Mouse (Mus musculus) CH12.LX (cell line): ENCODE data around the gene Slc35b3. TPM values are rescaled to one million over a fixed set of nuclear protein-coding genes. Genes with fewer than 3 reads are reported as not detected.

Source experiments
- DNase-seq: peaks from one replicate; pipeline ENCODE4 v3.0.0-alpha.2; 2013; ENCODE audit errors: extremely low read depth
- H3K27ac ChIP-seq: 2 replicates; pipeline ENCODE4 v1.5.1; 2012; ENCODE audit warnings: low read depth, mild to moderate bottlenecking, control low read depth, moderate library complexity; ENCODE audit not compliant: insufficient read depth
- H3K27me3 ChIP-seq: replicated peaks from 2 replicates; pipeline ENCODE3; 2012; ENCODE audit warnings: inconsistent platforms
- H3K36me3 ChIP-seq, 2 experiments: replicated peaks in 1 of 2; 2 replicates each; pipeline versions ENCODE3 to v1.6.1; 2012; ENCODE audit warnings: inconsistent platforms in 1 of 2, low read length in 1 of 2, mild to moderate bottlenecking in 1 of 2, mixed read lengths in 1 of 2, moderate library complexity in 1 of 2; ENCODE audit not compliant: control insufficient read depth in 1 of 2, insufficient read depth in 1 of 2
- H3K4me1 ChIP-seq, 2 experiments: 2 replicates each; pipeline ENCODE4 v1.6.1; 2012; ENCODE audit warnings: inconsistent platforms in 1 of 2, moderate library complexity in 1 of 2; ENCODE audit not compliant: insufficient read depth in 2 of 2, control insufficient read depth in 1 of 2
- H3K4me2 ChIP-seq: 2 replicates; pipeline ENCODE4 v1.6.1; 2012; ENCODE audit warnings: low read depth, mild to moderate bottlenecking, control low read depth; ENCODE audit not compliant: poor library complexity, insufficient read depth, severe bottlenecking
- H3K4me3 ChIP-seq, 3 experiments: fragments of 150-350 bp in 1 of 3; sonication (generic) in 1 of 3; replicated peaks in 1 of 3; 2 replicates each; pipeline versions ENCODE3 to v1.5.1; 2011 to 2012; ENCODE audit warnings: low read depth in 2 of 3, low read length in 2 of 3, mild to moderate bottlenecking in 2 of 3, moderate library complexity in 2 of 3, control low read depth in 1 of 3, improper control_type of control experiment in 1 of 3, inconsistent platforms in 1 of 3, mixed read lengths in 1 of 3; ENCODE audit not compliant: poor library complexity in 1 of 3
- H3K79me2 ChIP-seq: replicated peaks from 2 replicates; pipeline ENCODE4 v1.6.1; 2012; ENCODE audit warnings: mild to moderate bottlenecking, moderate library complexity; ENCODE audit not compliant: control insufficient read depth, poor library complexity, insufficient read depth, severe bottlenecking; ENCODE audit errors: extremely low read depth
- H3K9ac ChIP-seq: 2 replicates; pipeline ENCODE4 v1.6.1; 2012; ENCODE audit warnings: low read depth, mild to moderate bottlenecking, control low read depth, moderate library complexity; ENCODE audit not compliant: insufficient read depth
- H3K9me3 ChIP-seq: replicated peaks from 2 replicates; pipeline ENCODE3; 2012; ENCODE audit warnings: low read length, inconsistent platforms, mixed read lengths
- CHD1 ChIP-seq: IDR thresholded peaks from 2 replicates; pipeline ENCODE4 v1.6.1; 2012; ENCODE audit warnings: low read depth, low read length, improper control_type of control experiment, inconsistent platforms
- dilution Hi-C: fragments of 300-500 bp; cut with MboI; formaldehyde crosslinking; loops from 2 replicates; pipeline ENCODE4 v1.14.3; 2020; ENCODE audit warnings: low sequenced_read_pairs; ENCODE audit not compliant: extremely low pct_unique_long_range_greater_than_20kb, extremely low pct_ligation_motif_present
- in situ Hi-C: fragments of 300-500 bp; cut with MboI; formaldehyde crosslinking; loops from 3 replicates; pipeline ENCODE4 v1.14.3; 2019; ENCODE audit warnings: low sequenced_read_pairs, low pct_ligation_motif_present, low pct_unique_long_range_greater_than_20kb, mixed read lengths
- polyA plus RNA-seq: library from polyadenylated mRNA; unstranded; fragments of >175 nt; gene quantifications from 2 replicates; pipeline ENCODE4 v1.2.1, GENCODE M21; 2012; ENCODE audit warnings: low read depth; ENCODE audit not compliant: insufficient read length
- total RNA-seq, 2 experiments: library from RNA; depleted of rRNA; stranded (reverse); fragments of 300-350 nt in 1 of 2; fragments of >200 nt in 1 of 2; gene quantifications; 2 replicates each; pipeline ENCODE4 v1.2.3; 2012 to 2014

Gene Slc35b3
- total and polyA plus RNA-seq, 3 experiments = 21.6 to 32.4 (median 24.9) TPM

DNA sequence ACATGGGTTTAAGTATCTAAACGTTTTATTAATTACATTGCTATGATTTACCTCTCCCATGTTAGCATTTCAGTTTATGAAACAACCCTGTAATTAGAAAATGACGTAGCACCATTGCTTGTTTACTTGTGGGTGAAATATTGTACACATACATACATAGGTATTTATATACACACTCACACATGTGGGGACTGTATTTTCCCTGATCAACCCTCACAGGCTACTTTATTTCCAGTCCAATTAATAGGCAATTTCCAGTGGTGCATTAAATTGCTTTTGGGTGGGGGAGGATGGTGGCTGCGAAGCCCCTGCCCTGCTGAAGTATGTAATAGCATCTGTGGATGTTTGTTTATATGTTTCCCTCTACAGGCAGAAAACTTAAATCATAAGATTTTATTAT lies 68.3 kb downstream of the Slc35b3 start:
- Histone ChIP-seq H3K4me1 (no peaks in the 10 kb centered on the region), H3K27me3 (no peaks in the 10 kb centered on the region), H3K4me3 (no peak overlapping the region), H3K9ac (no peak overlapping the region), H3K9me3 (no peaks in the 10 kb centered on the region), H3K79me2 (no peaks in the 10 kb centered on the region), H3K36me3 (no peaks in the 10 kb centered on the region), H3K27ac (no peak overlapping the region), H3K4me2 (no peak overlapping the region)
- DNase-seq = no peak
- dilution Hi-C loops (no loop called here), in situ Hi-C loops (no loop called here)
- TF ChIP-seq CHD1 = no peak
